ENCODE assay signal across 7 mouse cellular contexts in genomic region chr6:124993876-124994275, GRCm38 (mm10). TPM values are rescaled to one million over a fixed set of nuclear protein-coding genes. Genes with fewer than 3 reads are reported as not detected.
A peak's percentile ranks its signal among the peaks of the same experiment; 100 is the strongest.
DNase-seq lines count a peak whose midpoint lies in the region; ATAC-seq and TF ChIP-seq lines count a peak whose summit lies in the region.

No protein-coding gene starts in this region.

- H3K4me1 ChIP-seq in lung, embryonic 14.5 days (ENCODE audit: insufficient read depth) = no peaks in the 10 kb centered on the region
- 0 out of 2 replicates have a peak, but pooled peaks cover 5% of the 10 kb centered on the region for H3K4me1 ChIP-seq in hindbrain, postnatal 0 days (ENCODE audit: insufficient read depth, low read length)

- H3K27ac ChIP-seq in lung, embryonic 14.5 days (ENCODE audit: low read depth) = no peak overlapping the region
- peak overlapping the region; percentile 20; the same call in 1 of the 2 replicates for H3K27ac ChIP-seq in hindbrain, postnatal 0 days

- no peaks in the 10 kb centered on the region for H3K9me3 ChIP-seq in lung, embryonic 14.5 days (ENCODE audit: low read depth, low read length)
- no peaks in the 10 kb centered on the region for H3K9me3 ChIP-seq in hindbrain, postnatal 0 days (ENCODE audit: low read length)

- peak; percentile 53 for TF ChIP-seq CTCF in lung, embryonic 14.5 days (IDR thresholded peaks at IDR 0.05; ENCODE audit: low read depth)
- TF ChIP-seq CTCF in hindbrain, postnatal 0 days (IDR thresholded peaks at IDR 0.05; ENCODE audit: low read depth) = peak; percentile 64

- peaks cover 59% of the 10 kb centered on the region for H3K27me3 ChIP-seq in lung, embryonic 14.5 days (ENCODE audit: insufficient read depth, low read length)
- peaks cover 4% of the 10 kb centered on the region; the same call in 1 of the 2 replicates for H3K27me3 ChIP-seq in hindbrain, postnatal 0 days (ENCODE audit: insufficient read depth, low read length)

- DNase-seq in lung, embryonic 14.5 days = peak; percentile 53
- no peak for DNase-seq in lung, postnatal 14 days
- peak; percentile 55 for DNase-seq in embryo, embryonic 11 days
- peak; percentile 65 for DNase-seq in hindbrain, postnatal 0 days (ENCODE audit: low spot score)
- peak; percentile 80 for DNase-seq in retina, postnatal 1 day
- DNase-seq in right cerebral cortex, postnatal 25 days = no peak
- DNase-seq in cerebellum, adult 11-12 months = no peak

- no peak overlapping the region; the same call in 1 of the 2 replicates for H3K4me2 ChIP-seq in lung, embryonic 14.5 days
- H3K4me2 ChIP-seq in hindbrain, postnatal 0 days (ENCODE audit: low read depth, low read length) = peak overlapping the region; percentile 35

- 0 out of 2 replicates have a peak overlapping the region, but pooled peaks have one; percentile 33 for H3K9ac ChIP-seq in lung, embryonic 14.5 days
- H3K9ac ChIP-seq in hindbrain, postnatal 0 days (replicated peaks; ENCODE audit: low read length) = peak overlapping the region; percentile 35; the same call in 1 of the 2 replicates

- peak; percentile 36; the same call in 1 of the 2 replicates for ATAC-seq in lung, embryonic 14.5 days (ENCODE audit: insufficient read depth)
- peak; percentile 41 for ATAC-seq in hindbrain, postnatal 0 days

- 12% methylated on average over 11 of the region's 11 CpGs for WGBS in lung, embryonic 14.5 days
- WGBS in hindbrain, postnatal 0 days = 15% methylated on average over 11 of the region's 11 CpGs

- H3K4me3 ChIP-seq in lung, embryonic 14.5 days (ENCODE audit: low read depth, low read length) = no peak overlapping the region
- H3K4me3 ChIP-seq in hindbrain, postnatal 0 days (ENCODE audit: low read length) = no peak overlapping the region

- H3K36me3 ChIP-seq in lung, embryonic 14.5 days (ENCODE audit: insufficient read depth) = no peaks in the 10 kb centered on the region
- no peaks in the 10 kb centered on the region for H3K36me3 ChIP-seq in hindbrain, postnatal 0 days (ENCODE audit: insufficient read depth, low read length)

RNA-seq across cellular contexts. Expression of gene Pianp, which starts 2.6 kb away (rescaled TPM):
- polyA plus RNA-seq in lung, embryonic 14.5 days (2014; fragmentation: Nextera tagmentation; extraction: Ambion mirVana) = 0.39 and 0.59 TPM in 2 replicates
- total RNA-seq in hindbrain, postnatal 0 days (2014; rRNA removed) = 24.1 and 32.9 TPM in 2 replicates
- 58.9 and 65.4 TPM in 2 replicates for polyA plus RNA-seq in hindbrain, postnatal 0 days (2015; fragmentation: Nextera tagmentation; extraction: Ambion mirVana)

RNA-seq across cellular contexts. Expression of gene Zfp384, which starts 15.1 kb away (rescaled TPM):
- 13.2 and 14.8 TPM in 2 replicates for polyA plus RNA-seq in lung, embryonic 14.5 days (2014; fragmentation: Nextera tagmentation; extraction: Ambion mirVana)
- total RNA-seq in hindbrain, postnatal 0 days (2014; rRNA removed) = 37.3 and 38.6 TPM in 2 replicates
- polyA plus RNA-seq in hindbrain, postnatal 0 days (2015; fragmentation: Nextera tagmentation; extraction: Ambion mirVana) = 10.3 and 11.6 TPM in 2 replicates

RNA-seq across cellular contexts. Expression of gene Cops7a, which starts 28.5 kb away (rescaled TPM):
- 147 and 155 TPM in 2 replicates for polyA plus RNA-seq in lung, embryonic 14.5 days (2014; fragmentation: Nextera tagmentation; extraction: Ambion mirVana)
- 113 and 146 TPM in 2 replicates for total RNA-seq in hindbrain, postnatal 0 days (2014; rRNA removed)
- polyA plus RNA-seq in hindbrain, postnatal 0 days (2015; fragmentation: Nextera tagmentation; extraction: Ambion mirVana) = 97.1 and 101 TPM in 2 replicates

RNA-seq across cellular contexts. Expression of gene Ing4, which starts 45.7 kb away (rescaled TPM):
- polyA plus RNA-seq in lung, embryonic 14.5 days (2014; fragmentation: Nextera tagmentation; extraction: Ambion mirVana) = 97.9 and 101 TPM in 2 replicates
- 60.7 and 78.3 TPM in 2 replicates for total RNA-seq in hindbrain, postnatal 0 days (2014; rRNA removed)
- polyA plus RNA-seq in hindbrain, postnatal 0 days (2015; fragmentation: Nextera tagmentation; extraction: Ambion mirVana) = 97.6 and 102 TPM in 2 replicates

RNA-seq across cellular contexts. Expression of gene Acrbp, which starts 55.6 kb away (rescaled TPM):
- 13.6 TPM in 2 replicates for polyA plus RNA-seq in lung, embryonic 14.5 days (2014; fragmentation: Nextera tagmentation; extraction: Ambion mirVana)
- total RNA-seq in hindbrain, postnatal 0 days (2014; rRNA removed) = 10.5 and 17.3 TPM in 2 replicates
- polyA plus RNA-seq in hindbrain, postnatal 0 days (2015; fragmentation: Nextera tagmentation; extraction: Ambion mirVana) = 12.2 and 17.5 TPM in 2 replicates

Comparison
In these comparisons a context has a peak if more than half of its experiments do, and no peak if none do; other contexts are left out.
1. DNase-seq: peak in lung, embryonic 14.5 days (single experiment), embryo, embryonic 11 days (single experiment), hindbrain, postnatal 0 days (single experiment) and retina, postnatal 1 day (single experiment); none in lung, postnatal 14 days (single experiment), right cerebral cortex, postnatal 25 days (single experiment) and cerebellum, adult 11-12 months (single experiment).
2. RNA of gene Pianp, which starts 2.6 kb away (polyA plus RNA-seq): 58.9 to 65.4 TPM in hindbrain, postnatal 0 days; 0.39 to 0.59 TPM in lung, embryonic 14.5 days; every median in the first group is over 10 times any median in the second.